Mouse (Mus musculus): Measurements from ENCODE around the gene Mamdc4. TPM values are rescaled to one million over a fixed set of nuclear protein-coding genes. Genes with fewer than 3 reads are reported as not detected.

Gene Mamdc4
- total RNA-seq, 1 experiment from 2014 or later: 4.6 TPM

- DNase-seq: no peak
Measured at GRCm38 (mm10) chr2:25582466-25583119, 7.9 kb upstream of the Mamdc4 start.

- DNase-seq: no peak
Measured at GRCm38 (mm10) chr2:25581901-25582301, 7.3 kb upstream of the Mamdc4 start.

GRCm38 (mm10) chr2:25581294-25581864 lies 6.7 kb upstream of the Mamdc4 start, which contains the start of gene Ajm1:
Ajm1 (minus strand) TSS chr2:25581757.
- DNase-seq: no peak

GRCm38 (mm10) chr2:25580621-25581101 lies 6.0 kb upstream of the Mamdc4 start:
- no peak for DNase-seq

GRCm38 (mm10) chr2:25579737-25580460 lies 5.3 kb upstream of the Mamdc4 start:
- DNase-seq: no peak

GRCm38 (mm10) chr2:25578796-25579736 lies 4.4 kb upstream of the Mamdc4 start:
- no peak for DNase-seq

- DNase-seq: no peak
Measured at GRCm38 (mm10) chr2:25577951-25578795, 3.5 kb upstream of the Mamdc4 start.

- DNase-seq: no peak
Measured at GRCm38 (mm10) chr2:25576965-25577891, 2.6 kb upstream of the Mamdc4 start.

- no peak for DNase-seq
Measured at GRCm38 (mm10) chr2:25576028-25576850, 1.6 kb upstream of the Mamdc4 start.

GRCm38 (mm10) chr2:25575432-25576027 lies 885 bp upstream of the Mamdc4 start:
- no peak for DNase-seq

- no peak for DNase-seq
Measured at GRCm38 (mm10) chr2:25574136-25574535, 509 bp downstream of the Mamdc4 start.

- no peak for DNase-seq
Measured at GRCm38 (mm10) chr2:25573068-25573467, 1.6 kb downstream of the Mamdc4 start.

GRCm38 (mm10) chr2:25571221-25571620 lies 3.4 kb downstream of the Mamdc4 start:
- DNase-seq: no peak

- no peak for DNase-seq
Measured at GRCm38 (mm10) chr2:25569323-25569722, 5.3 kb downstream of the Mamdc4 start.

- no peak for DNase-seq
Measured at GRCm38 (mm10) chr2:25568473-25569019, 6.1 kb downstream of the Mamdc4 start.

GRCm38 (mm10) chr2:25566558-25566957 lies 8.1 kb downstream of the Mamdc4 start:
- DNase-seq: no peak

GRCm38 (mm10) chr2:25565741-25566140 lies 8.9 kb downstream of the Mamdc4 start:
- no peak for DNase-seq

- DNase-seq: no peak
Measured at GRCm38 (mm10) chr2:25561946-25562345, 12.7 kb downstream of the Mamdc4 start.

All from adrenal gland, postnatal 25 days (tissue).